Mouse (Mus musculus) testis, postnatal 10 days (tissue): ENCODE results near the gene Kctd12.

Source experiments
- DNase-seq: peaks from one replicate; pipeline ENCODE4 v3.0.0; 2021; ENCODE audit warnings: low spot score

Kctd12 gene

GRCm38 (mm10) chr14:102962019-102962418 lies 20.4 kb downstream of the Kctd12 start:
- no peak for DNase-seq

GRCm38 (mm10) chr14:102953511-102953910 lies 28.9 kb downstream of the Kctd12 start:
- DNase-seq = no peak

- no peak for DNase-seq
These were observed 30.5 kb downstream of the Kctd12 start for GRCm38 (mm10) chr14:102951974-102952373.

- DNase-seq = no peak
These were observed 34.6 kb downstream of the Kctd12 start for GRCm38 (mm10) chr14:102947796-102948195.

GRCm38 (mm10) chr14:102942222-102942843 lies 40.1 kb downstream of the Kctd12 start:
- no peak for DNase-seq

DNA sequence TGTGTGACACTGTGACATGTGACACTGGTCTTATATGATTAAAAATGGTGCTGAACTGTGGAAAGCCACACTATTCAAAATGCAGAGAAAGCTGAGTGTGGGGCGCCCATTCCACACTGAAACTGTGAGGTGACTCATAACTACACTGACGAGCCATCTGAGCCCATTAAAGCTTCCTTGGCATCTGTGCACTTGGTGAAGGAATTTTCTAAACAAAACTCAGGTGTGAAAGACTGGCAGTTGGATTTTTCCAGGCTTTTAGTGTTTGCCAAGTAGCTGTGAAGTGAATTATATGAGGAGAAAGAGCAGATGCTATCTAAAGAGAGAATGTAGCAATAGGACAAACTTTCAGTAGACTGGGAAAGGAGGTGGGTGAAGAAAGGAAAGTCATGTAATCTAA lies 47.6 kb downstream of the Kctd12 start:
- no peak for DNase-seq

GRCm38 (mm10) chr14:102930933-102931332 lies 51.5 kb downstream of the Kctd12 start:
- no peak for DNase-seq

- DNase-seq = no peak
These were observed 52.9 kb downstream of the Kctd12 start for GRCm38 (mm10) chr14:102929545-102929944.

DNA sequence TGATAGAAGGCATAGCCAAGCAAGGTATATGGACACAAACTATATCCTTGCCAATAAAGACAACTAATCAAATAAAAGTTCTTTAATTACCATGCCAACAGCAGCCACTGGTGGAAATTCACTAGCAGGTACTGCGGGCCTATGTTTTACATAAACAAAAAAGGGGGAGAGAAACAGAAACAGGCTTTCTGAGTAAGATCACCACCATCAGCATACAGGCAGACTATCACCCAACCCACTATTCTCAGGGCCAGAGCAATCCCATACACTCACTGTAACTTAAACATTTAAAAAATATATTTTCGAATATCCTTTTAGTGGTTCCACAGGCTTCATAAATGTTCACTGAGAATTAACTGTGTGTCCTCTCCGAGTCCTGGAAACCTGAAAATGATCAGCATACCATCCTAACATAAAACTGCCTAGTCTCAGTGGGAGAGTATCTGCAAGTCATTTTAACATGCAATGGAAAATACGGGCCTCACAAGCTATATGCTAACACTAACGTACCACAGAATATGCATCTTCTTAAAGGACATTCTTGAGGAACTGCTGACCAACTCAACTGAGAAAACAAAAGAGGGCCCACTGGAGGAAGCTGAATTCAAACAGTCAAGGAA lies 54.5 kb downstream of the Kctd12 start:
- no peak for DNase-seq
